Mouse (Mus musculus): ENCODE results near the gene Plekhn1.

Plekhn1 gene

DNA sequence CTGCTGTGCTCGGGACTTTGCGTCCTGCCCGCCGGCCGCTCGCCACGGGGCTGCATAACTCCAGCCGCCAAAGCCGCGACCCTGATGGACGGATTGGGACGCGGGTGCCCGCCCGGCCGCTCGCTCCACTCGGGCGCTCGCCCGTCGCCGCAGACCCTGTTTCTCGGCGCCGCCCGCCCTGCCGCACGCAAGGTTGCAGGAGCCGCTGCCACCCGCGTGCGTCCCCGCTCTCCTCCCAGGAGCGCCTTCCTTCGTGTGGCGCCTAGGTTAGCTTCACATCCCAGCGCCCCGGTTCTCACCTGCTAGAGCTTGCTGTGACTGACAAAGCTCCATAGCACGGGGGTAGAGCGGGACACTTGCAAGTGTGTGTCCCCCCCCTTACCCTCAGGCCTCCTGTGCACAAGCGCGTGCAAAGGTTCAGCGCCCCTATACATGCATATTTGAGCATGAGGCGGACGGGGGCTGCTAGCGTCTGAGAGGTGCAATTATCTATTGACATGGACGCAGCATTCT lies at the start of gene Plekhn1:
TSS of gene Plekhn1 (minus strand) at position 157 of the 513 bp plus-strand sequence.
- peak; percentile 77 for DNase-seq

DNA sequence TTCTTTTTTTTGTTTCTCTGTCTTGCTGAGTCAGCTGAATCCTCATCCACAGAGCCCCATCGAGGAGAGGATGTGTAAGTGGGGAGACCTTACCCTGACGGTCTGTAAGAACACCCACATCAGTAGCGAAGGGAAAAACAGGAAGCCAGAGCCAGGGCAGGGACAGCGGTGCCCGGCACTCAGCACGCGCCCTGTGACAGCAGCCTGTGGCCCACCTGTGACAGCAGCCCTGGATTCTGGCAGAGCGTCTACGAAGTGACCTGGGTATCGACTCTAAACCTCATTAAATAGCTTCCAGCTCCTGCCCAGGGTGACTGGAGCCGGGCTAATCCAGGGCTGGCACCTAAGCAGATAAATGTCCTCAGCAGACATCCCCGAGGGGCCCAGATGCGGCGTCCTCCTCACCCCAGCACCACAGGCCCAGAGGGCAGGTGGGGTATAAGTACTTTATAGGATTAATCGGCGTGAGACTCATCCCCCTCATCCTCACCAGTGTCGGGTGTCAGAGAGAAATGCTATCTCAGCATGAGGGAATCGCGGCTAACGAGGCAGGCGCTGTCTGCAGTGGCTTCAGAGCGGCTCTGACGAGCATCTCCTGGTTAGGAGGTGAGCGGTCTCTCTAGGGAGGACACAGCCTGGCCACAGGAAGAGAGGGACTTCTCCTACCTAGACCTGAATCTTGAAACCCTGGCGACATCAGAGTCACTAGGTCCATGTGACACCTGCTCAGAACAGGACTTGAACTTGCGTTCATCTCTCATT lies 20.6 kb upstream of the Plekhn1 start, which contains the start of gene Samd11:
TSS of gene Samd11 (minus strand) at position 580 of the 762 bp plus-strand sequence.
- peak; percentile 37 to 44 for DNase-seq

- peak; percentile 54 to 60 for DNase-seq
Measured at GRCm38 (mm10) chr4:156254361-156255077, 19.9 kb upstream of the Plekhn1 start.

GRCm38 (mm10) chr4:156253043-156253442 lies 18.4 kb upstream of the Plekhn1 start:
- no peak for DNase-seq

- DNase-seq = no peak
Measured at GRCm38 (mm10) chr4:156252619-156253018, 18.0 kb upstream of the Plekhn1 start.

DNA sequence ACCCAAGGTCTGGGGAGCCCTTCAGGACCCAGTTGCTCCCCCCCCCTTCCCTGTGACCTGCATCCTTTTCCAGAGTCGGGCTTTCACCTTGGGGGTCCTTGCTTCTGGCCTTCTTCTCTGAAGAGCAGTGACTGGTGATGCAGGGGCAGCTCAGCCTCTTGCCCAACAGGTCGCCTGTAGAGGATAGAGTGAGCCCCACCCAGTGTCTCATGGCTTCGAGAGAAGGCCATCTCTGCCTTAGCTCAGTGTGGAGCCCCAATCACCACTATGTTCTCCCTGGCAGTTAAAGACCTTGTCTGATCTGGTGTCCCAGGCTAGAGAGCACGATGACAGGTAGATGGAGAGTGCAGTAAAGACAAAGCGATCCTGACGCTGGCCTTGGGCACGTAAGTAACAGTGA lies 17.5 kb upstream of the Plekhn1 start:
- no peak for DNase-seq

DNA sequence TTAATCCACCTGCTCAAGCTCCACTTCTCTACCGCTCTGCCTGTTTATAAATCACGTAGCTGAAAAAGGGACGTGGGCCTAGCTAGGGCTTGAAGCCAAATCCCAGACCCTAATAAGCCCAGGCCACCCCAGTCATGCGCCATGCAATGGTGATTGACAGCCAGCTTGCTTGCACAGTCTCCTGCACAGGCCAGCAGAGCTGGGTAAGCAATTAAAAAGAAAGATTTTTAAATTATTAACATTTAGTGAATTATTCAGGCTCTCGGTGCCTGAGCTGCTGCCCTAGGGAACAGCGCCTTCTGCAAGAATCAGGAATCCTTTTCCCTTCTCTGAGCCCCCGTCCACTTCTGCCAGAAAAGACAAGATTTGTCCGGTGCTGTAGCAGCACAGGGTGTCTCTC lies 16.4 kb upstream of the Plekhn1 start:
- DNase-seq = no peak

GRCm38 (mm10) chr4:156249567-156249966 lies 14.9 kb upstream of the Plekhn1 start:
- DNase-seq = no peak

- peak; percentile 28 to 39 for DNase-seq
Measured at GRCm38 (mm10) chr4:156236651-156237447, 2.2 kb upstream of the Plekhn1 start.

DNA sequence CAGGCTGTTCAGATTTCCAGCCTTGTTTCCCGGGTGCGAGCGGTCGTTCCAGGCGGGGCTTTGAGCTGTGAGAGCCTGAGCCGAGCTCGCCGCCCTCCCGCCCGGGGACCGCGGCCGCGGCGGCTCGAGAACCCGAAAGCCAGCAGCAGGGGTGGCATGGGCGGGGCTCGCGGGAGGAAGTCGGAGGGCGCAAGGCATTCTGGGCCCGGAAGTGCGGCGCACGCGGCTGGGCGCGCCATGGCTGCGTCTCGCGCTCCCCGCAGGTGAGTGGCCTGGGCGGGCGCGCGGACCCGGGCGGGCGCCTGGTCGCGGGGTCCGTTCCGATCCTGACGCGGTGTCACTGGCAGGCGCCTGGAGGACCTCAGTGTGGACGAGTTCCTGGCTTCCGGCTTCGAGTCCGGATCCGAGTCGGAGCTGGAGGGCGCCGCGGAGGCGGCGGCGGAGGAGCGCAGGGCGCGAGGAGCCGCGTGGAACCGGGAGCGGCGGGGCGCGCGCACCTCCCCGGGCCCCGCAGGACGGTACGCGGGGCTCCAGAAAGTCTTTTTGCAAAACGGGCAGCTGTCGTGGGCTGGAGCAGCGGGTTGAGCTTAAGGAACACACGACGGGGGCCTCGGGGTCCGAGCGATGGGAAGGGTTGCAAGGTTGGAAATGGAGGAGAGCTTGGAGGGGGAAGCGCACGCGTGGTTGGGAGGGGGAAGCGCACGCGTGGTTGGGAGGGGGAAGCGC lies 1.3 kb upstream of the Plekhn1 start, which contains the start of gene Noc2l:
TSS of gene Noc2l (plus strand) at position 203 of the 726 bp plus-strand sequence.
- peak; percentile 93 to 94 for DNase-seq

DNA sequence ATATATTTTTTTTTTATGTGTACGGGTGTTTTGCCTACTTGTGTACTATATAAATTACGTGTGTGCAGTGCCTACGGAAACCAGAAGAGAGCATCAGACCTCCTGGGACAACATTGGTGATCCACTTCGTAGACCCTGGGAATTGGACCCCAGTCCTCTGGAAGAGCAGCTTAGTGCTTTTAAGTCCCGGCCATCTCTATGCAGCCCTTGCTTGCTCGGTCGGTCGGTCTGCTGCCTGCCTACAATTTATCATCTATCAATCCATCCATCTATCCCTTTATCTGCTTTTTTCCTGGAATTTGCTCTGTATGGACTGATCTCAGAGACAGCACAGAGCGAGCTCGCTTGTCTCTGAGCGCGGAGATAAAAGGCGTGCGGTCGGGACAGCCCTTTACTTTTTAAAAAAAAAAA lies 708 bp upstream of the Plekhn1 start:
- DNase-seq = no peak

DNA sequence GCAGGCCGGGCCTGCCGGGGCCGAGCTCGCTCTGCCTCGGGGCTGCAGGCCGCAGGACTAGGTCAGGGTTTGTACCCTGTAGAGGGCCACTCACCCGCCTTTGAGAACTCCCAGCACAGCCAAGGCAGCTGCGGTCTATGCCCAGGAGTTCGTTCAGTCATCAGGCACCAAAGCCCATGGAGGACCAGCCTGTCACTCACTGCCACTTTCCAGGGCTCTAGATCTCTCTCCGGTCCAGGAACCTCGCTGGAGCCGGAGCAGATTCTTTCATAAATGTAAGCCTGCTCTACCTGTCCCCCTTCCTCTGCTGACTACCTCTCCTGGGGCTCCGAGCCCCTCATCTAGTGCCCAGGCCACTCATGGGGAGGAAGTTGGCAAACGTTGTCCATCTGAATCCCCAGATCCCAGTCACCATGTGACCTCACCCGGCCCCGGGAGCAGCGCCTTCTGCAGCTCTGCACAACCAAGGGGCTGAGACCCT lies 596 bp downstream of the Plekhn1 start:
- peak in 1 of 2 experiments; percentile 7 for DNase-seq

GRCm38 (mm10) chr4:156228393-156229024 lies 6.1 kb downstream of the Plekhn1 start:
- no peak for DNase-seq

GRCm38 (mm10) chr4:156227752-156228392 lies 6.8 kb downstream of the Plekhn1 start:
- no peak for DNase-seq

DNA sequence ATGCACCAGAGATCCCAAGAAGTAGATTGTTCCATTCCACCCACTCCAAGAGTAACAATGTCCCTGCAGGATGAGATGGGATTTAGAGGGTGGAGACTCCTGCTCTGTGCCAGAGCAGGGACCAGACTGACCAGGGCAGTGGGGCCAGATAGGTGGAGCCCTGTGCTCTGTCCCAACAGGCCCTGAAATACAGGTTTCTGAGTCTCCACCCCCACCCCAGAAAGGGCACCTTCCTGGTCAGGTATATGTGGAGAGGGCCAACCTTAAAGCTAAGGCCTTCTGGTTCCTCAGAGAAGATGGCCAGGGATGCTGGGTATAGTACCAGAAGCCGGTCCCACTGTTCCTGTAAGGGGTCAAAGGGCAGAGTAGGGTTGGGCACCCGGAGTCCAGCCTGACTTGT lies 10.4 kb downstream of the Plekhn1 start:
- DNase-seq = no peak

DNA sequence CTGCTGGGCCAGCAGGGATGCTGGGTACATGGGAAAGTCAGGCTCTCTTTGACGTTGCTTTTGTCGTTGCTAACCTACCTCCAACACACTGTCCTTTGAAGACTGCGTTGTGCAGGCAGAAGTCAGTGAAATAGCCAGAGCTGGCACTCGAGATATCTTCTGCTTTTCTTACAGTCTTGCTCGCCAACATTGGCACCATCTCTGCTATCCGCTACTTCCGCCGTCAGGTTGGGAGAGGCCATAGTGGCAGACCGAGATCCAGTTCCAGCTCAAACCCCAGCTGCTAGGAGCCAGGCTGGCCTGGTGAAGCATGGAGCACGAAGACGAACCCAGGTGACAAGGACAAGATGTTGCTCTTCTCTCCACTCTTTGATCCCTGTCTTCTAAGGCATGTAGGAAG lies 14.7 kb downstream of the Plekhn1 start:
- DNase-seq = no peak

DNA sequence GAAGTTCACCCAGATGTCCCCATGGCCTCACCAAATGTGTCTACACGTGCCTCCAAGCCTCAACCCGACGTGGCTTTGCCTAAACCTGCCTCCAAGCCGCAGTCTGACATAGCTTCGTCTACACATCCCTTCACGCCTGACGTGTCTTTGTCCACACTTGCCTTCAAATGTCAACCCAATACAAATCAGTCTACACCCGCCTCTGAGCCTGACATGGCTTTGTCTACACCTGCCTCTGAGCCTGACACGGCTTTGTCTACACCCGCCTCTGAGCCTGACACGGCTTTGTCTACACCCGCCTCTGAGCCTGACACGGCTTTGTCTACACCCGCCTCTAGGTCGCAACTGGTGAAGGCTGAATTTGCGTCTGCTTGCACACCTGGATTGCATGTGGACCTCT lies 16.8 kb downstream of the Plekhn1 start:
- DNase-seq = no peak

GRCm38 (mm10) chr4:156217022-156217669 lies 17.5 kb downstream of the Plekhn1 start:
- no peak for DNase-seq

- no peak for DNase-seq
Measured at GRCm38 (mm10) chr4:156216196-156216595, 18.5 kb downstream of the Plekhn1 start.

DNA sequence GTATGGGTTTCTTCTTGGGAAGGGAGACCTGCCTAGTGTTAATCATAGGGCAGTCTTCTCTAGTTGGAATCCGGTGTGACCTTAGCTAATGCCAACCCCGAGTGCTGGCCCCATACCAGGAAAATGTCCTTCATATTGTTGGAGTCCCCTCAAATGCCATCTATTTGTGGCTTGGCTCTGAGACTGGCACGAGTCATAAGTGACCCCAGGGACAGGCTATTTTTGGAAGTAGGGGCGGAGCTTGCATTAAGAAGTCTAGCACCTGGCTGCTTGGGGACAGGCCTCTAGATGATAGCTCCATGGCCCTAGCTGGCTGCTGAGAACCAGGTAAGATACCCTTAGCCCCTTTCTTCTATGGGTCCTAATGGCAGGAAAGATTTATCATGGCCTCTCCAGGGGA lies 19.0 kb downstream of the Plekhn1 start, which contains the start of gene Perm1:
TSS of gene Perm1 (plus strand) at position 220 of the 400 bp plus-strand sequence.
- DNase-seq = no peak

Measured in B cell, adult 2 months (primary cell).